Mouse (Mus musculus) MEL-GATA-1-ER (cell line): ENCODE measurements at regions not wholly inside any gene's neighbourhood (a gene's known extent, or its start where the extent isn't known, plus 50 kb on each side); places are given as distances from the start of the nearest gene placed in this dataset.
"Not testable (repeated sequence)": the region's sequence is repeated elsewhere in the genome, so short reads cannot be mapped to it uniquely, and the experiment has no call there.

Source experiments
- DNase-seq: peaks from one replicate; pipeline ENCODE4 v3.0.0-alpha.2; 2012; ENCODE audit warnings: low read depth; ENCODE audit errors: extremely low read depth

DNA sequence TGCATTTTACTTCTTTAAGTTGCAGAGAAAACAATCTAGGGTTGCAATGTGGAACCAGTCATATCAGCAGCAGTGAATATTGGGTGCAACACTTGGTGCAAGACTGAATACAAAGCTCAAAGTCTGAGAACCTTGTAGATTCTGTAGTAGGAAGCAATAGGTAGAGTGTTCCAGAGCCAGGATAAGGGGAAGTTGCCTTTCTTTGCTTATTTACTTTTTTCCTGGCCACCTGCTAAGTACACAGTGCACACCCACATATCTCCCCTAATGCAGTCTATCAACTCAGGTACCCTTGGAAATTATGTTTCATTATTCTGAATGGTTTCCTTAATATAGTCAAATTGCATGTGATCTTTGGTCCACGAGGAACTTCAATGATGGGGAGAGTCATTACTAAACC, 464.9 kb downstream of the Inhba start:
- DNase-seq: no peak

DNA sequence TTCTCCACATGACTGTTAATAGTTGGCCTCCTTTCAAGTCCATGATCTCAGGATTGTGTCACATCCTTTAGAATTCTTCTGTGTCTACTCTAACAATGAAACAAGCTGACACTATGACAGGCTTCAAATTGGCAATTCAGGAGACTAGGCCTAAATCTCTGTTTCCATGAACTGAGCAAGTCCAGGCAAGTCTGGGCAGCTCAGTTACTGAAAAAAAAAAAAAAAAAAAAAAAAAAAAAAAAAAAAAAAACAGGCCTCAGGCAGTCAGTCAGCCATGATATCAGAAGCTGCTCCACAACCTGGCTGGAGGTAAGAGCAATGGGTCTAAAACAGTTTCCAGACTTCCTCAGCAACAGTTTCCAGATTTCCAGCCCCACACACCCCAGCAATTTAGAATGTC, 475.6 kb downstream of the Inhba start:
- no peak for DNase-seq

DNA sequence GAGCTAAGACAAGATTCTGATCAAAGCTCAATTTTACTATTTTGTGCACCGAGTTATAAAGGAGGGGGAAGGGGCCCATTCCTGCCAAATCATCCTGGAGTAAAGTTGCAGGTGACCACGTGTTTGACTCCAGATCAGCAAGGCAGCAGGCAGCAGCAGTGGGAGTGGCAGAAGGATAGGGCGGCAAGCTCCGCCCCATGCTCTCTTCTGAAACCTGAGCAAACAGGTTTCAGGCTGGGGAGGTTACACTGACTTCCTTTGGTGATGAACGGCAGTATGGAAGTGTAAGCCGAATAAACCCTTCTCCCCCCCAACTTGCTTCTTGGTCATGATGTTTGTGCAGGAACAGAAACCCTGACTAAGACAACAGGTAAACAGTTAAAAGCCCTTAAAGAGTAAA, 479.0 kb downstream of the Inhba start:
- DNase-seq: not testable (repeated sequence)

DNA sequence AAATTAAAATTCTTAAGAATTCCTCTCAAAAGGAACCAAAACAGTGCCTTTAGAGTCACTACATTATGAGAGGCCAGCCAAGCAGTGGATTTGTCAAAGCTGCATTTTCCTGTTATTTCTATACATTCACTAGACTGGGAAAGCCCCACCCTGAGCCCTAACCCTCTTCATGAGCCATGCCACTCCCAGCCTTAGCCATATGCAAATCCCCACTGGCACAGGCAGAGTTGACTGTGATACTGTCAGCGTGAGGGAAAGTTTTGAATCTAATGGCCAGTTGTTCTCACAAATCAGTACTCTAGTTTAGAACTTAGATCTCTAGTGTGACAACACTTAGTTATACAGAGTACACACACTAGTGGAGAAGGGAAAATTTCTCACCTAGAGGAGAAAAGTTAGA, 486.4 kb downstream of the Inhba start:
- no peak for DNase-seq

DNA sequence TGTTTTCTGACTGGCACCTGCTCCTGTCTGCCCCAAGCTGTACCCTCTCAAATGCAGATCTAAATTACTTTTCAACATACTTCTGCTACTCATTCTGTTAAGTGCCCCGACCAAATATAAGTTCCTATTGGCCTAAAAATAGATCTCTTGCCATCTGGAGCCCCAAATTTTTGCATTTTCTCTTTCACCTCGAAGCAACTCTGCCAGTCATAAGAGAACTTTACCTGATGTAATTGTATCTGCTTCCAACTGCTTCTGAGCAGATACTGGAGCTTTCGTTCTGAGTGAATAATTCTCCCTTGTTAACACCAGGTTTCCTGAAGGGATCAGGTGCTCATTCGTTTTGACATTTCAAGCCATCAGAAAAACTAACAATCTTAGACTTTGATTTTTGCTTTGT, 501.2 kb downstream of the Inhba start:
- no peak for DNase-seq

DNA sequence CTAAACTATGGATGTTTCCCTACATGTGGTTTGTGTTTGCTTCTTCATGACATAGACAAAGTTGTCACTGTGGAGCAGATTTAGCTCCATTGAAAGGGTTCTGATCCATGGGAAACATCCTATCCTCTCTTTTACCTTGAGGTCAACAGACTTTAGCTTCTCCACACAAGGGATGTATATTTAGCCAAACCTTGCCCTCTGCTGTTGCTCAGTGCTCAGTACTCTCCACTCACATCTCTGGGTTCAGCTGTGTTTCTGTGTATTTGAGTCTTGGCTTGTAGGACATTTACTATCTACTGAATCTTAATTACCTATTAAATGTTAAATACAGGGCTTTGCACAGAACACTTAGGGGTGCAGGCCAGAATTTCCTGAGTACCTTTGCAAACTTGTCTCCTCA, 503.5 kb downstream of the Inhba start:
- DNase-seq: no peak

DNA sequence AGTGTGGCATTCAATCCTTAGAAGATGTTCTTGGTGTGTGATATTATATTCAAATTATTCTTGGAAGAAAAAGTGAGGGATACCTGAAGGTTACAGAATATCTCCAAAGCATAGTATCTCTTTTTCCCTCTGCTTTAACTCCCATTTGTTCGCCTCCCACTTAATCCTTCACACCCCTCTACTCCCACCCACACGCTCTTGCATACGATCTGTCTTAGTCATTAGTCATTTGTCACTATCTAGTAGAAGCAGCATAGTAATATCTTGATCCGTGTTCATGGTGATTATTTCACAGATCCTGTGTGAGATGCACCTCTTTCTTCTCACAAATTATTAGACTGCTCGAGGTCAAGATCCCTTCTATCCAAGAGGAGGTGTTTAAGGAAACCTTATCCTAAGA, 517.4 kb downstream of the Inhba start:
- no peak for DNase-seq

DNA sequence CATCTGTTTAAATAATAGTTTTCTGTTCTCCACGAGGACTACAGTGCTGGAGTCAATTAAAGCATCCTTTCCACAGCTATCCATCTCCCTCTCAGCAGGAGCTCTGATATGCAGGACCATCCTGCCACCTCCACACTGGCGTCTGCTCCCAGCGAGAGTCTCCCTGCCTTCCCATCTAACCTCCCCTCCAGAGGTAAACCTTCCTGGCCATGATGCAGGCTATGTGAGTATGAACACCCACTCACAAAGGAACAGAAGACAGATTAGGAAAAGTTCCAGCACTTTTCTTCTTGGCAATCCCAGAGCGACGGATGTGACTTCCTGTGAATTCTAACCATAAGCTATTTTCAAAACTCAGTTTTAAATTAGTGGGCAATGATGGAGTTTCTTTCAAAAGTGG, 532.1 kb downstream of the Inhba start:
- no peak for DNase-seq

DNA sequence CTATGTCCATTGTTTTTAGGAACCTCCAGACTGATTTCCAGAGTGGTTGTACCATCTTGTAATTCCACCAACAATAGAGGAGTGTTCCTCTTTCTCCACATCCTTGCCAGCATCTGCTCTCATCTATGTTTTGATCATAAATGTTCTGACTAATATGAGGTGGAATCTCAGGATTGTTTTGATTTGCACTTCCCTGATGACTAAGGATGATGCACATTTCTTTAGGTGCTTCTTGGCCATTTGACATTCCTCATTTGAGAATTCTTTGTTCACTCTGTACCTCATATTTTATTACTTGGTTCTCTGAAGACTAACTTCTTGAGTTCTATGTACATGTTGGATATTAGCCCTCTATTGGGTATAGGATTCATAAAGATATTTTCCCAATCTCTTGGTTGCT, 538.4 kb downstream of the Inhba start:
- DNase-seq: no peak

DNA sequence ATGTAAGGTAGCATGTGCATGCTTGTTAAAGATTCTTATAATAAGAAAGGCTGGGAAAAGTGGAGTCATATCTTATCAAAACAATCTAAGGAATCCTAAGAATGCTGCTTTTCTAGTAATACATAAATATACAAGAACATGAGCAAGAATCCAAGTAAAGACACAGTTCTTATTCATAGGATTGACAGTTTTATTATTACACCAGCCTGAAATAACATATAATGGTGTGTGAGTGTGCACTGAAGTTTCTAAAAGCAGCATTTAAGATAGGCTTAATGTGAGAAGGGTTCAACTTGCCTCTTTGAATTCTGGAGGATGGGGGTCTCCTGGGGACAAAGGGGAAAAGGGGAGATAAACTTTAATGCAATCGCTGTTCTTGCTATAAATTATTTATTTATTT, 553.3 kb downstream of the Inhba start:
- DNase-seq: no peak

DNA sequence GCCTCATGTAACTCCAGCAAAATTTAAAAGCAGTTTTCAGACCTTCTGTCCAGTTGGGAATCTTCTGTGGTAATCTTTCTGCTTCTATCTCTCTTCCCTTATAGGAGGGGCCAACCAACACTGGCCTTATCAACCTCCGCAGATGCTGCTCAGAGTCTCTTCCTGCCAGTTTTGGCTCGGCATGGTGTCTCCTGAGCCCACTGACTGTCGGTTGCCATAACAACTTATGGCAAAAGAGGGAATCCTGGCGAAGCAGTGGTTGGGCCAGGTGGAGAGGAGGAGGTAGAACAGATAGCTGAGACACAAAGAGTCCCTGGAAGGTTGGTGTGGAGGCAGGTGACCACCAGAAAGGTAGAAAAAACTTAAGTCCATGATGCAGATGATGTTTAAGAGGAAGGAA, 562.4 kb downstream of the Inhba start:
- no peak for DNase-seq

DNA sequence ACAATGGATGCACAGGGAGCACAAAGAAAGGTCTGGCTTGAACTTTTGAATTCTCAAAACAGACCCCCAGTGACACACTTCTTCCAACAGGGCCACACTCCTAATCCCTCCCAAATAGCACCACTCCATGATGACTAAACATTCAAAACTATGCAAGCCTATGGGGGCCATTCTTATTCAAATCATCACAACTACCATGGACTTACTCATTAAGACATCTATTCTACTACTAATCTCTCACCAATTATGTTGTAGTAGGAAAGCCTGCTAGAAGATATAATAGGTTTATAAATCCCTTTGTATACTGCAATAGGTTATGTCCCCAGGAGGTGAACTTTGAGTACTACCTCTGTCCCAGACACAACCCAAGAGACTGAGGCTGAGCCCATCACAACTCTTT, 574.6 kb downstream of the Inhba start:
- no peak for DNase-seq

DNA sequence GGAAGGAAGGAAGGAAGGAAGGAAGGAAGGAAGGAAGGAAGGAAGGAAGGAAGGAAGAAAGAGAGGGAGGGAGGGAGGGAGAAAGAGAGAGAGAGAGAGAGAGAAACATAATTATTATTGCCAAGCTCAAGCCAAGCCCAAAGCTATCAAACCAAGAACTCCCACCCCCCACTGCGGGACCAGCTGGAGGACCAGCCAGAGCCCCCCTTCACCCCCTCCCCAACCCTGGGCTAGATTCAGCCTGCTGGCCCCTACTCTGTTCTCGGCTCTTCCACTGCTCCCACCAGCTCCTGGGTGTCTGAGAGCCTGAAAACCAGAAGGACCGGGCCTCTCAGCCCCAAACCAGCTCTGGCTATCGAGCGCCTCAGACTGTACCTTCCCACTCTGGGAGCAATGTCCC, 608.1 kb downstream of the Inhba start:
- DNase-seq: no peak

DNA sequence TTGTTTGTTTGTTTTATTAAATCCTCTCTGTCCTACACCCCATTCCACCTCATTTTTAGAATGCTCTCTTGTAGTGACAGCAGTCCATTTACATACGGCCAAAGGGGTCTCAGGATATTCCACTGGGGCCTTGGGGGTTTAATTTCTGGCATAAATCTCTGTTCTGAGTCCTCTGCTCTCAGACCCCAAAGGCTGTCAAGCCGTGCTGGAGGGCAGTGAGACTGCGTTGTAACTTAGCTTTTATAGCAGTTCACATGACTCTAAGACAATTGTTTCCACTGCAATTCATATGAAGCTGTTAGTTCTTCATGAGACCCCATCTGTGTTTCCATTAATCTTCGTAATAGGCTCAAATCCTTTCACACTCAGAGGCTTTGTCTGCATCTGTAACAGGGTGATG, 614.9 kb downstream of the Inhba start:
- DNase-seq: no peak

DNA sequence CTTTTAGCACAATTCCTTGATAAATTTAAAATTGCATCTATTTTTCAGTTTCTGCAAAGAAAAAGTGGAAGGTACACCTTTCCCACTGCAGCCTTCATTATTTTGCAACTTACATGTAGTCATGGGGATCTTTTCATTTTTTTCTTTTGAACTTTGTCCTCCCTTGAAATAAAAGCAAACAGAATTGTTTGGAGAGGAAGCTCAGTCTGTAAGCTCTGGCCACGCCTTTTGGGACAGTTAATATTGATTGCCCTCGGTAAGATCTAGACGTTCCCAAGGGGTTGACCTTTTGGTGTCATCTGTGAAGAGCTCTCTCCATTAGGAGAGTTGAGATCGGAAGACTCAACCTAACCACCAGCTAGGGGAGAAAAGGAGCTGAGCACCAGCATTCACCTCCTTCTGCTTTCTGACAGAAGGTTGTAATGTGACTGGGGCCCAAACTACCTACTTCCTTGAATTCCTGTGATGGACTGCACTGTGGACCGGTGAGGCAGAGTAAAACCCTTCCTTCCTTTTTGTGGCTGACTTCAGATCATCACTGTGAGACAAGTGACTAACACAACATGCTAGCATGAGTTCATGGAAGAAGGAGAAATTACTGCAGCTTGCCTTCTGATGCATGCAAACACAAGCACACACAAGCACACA, 621.9 kb downstream of the Inhba start:
- no peak for DNase-seq

DNA sequence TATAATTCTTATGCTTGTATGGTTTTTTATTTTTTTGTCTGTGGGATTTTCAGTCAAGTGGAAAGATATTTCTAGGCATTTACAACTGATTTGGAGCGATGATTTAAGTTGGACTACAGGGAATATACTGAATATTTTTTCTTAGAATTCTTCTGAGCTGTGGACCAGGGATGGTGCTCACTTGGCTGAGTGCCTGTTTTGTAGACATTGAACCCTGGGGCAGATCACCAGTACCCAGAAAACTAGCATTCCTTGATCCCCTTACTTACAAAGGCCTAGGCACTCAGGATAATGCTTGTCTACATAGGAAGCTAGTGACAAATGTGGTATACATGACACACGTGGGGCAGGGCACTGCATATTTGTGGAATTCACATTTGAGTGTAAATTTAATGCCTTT, 624.6 kb downstream of the Inhba start:
- no peak for DNase-seq

DNA sequence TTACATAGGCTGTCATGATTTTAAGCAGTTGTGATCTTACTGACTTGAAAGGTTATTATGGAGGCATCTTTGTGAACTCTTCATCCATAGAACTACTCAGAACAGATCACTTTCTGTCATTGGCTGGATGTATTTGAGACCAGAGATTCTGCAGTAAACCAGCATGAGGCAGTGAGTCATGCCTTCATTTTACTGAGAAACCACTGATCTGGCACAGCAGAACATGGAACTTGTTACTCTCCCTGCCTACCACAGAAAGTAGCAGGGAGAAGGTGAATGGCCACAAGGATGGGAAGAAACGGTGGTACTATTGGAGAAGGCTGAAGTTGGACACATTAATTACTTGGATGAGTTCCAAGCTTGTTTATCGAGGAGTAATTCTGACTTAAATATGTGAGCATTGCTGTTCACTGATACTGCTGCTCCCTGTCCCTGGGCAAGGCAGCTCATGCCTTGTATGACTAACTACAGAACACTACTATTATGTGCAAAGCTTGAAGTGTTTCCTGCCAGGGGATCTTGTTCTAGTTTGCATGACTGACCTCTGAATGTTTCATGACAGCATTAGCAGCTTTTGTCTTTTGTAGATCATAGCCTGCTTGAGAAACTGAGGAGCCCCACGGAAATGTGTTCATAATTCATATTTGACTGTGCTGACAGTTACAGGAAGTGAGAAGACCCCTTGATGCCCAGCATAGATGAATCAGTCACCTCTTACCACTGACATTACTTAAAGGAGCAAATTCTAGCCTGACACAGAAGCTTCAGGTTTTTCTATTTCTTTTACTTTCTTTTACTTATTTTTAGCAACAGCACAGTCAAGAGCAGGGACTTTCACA, 630.2 kb downstream of the Inhba start:
- no peak for DNase-seq

DNA sequence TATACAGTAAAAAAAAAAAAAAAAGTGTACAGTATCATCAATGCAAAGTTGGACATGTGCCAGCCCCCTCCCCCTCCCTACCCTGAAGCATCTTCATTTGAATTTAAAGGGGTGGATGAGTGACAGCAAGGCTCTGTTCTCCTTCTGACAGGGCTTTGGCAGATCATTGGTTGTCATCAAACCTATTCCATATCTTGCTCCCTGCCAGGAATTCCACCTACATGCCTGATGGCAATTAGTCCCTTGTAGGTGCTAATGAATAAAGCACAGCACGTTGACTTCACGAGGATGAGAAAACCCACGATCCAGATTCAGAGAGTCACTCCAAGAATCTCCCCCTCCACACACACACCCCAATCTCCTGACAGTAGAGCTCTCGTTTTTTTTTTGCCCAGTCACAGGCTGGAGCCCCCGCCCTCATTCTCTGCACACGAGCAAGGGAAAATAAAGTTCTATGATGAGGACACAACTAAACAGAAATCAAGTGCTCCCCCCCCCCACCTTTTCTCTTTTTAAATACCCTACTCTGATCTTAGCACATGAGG, 630.9 kb downstream of the Inhba start:
- no peak for DNase-seq

DNA sequence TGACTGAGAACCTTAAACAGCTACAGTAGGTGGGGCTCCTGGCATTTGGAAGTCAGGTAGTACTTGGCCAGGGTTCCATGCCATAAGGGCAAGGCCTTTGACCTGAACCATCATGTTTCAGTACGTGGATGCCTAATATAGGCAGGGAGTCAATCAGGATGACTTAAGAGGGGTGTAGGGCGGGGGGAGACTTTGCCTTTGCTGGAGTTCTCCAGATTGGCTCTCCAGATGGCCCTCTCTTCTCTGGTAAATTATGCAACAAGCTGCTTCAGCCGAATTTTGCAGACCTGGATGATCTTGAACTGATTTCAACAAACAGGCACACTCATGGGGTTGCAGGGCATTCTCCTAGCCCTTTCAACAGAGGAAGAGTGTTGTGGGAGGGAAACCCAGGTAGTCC, 633.7 kb downstream of the Inhba start:
- DNase-seq: no peak

DNA sequence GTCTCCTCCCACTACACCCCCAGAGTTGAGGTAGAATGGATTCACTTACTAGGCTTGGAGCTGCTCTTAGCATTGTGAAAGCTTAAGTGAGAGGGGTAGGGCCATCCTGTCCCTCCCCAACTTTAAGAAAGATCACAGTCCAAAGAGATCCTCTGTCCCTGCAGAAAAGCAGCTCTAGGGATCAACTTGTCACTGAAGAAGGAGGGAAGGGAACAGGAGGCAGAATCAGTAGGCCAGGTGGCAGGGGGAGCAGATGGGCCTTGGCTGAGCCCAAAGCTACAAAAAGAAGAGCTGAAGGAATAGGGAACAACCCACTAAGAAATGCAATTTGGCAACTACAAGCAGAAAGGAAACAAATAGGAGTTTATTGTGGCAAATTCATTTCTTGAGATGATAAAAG, 634.4 kb downstream of the Inhba start:
- no peak for DNase-seq

DNA sequence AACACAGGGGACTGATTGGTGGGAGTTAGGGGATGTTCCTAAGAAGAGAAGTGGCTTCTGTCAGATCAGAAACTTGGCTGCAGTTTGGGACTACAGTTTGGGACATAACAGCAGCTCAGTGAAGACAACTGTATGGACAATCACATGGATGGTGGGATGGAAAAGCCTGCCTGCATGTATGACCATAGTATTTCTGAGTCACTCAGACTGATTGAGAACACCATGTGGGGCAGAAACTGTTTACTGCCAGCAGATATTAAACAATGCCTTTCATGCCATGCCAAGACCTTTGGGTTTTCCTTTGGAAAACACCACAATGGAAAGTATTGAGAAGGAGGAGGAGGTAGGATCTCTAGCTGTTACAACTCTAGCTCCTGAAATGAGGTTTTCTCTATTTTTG, 635.0 kb downstream of the Inhba start:
- DNase-seq: no peak

DNA sequence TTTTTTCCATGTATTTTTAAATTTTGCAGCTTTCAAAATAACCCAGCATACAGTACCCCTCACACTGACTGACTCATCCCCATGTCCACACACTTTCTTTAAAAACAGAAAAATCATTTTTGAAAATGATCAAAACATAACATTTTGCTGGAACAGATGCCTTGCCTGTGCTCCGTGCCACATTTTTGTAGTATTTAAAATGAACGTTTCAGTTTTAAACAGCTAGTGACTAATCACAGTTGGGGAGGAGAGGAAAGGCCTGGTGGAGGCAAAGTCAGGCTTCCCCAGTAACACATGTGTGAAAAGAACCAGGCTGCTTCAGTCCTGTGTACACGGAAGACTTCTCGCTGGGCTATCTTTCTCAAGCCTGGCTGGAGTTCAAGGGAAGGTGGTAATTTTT, 644.5 kb downstream of the Inhba start:
- no peak for DNase-seq

DNA sequence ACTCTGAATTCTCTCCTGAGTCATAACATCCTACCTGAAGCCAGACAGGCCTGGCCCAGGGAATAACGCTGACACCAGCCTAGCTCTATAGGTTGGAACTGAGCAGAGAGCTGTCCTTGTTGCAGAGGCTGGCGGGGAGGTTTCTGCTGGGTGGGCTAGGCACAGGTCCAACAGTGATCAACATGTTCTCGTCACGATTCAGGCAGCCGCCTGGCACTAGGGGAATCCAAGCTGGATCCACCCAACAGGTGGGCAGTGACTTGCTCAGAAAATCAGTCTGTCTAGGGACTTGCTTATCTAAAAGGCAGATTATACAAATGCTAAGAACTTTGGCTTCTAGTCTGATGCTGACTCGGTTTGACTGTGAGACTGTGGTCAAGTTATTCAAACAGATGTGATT, 648.2 kb downstream of the Inhba start:
- no peak for DNase-seq
